Mouse (Mus musculus) spleen, adult 2 months (tissue): ENCODE data around the gene Stil. TPM values are rescaled to one million over a fixed set of nuclear protein-coding genes. Genes with fewer than 3 reads are reported as not detected.

Experiments
- DNase-seq, 2 experiments: peaks; one replicate each; pipeline versions ENCODE4 v3.0.0 to v3.0.0-alpha.2; 2012 to 2021; ENCODE audit warnings: low spot score in 2 of 2, low read depth in 1 of 2
- H3K27ac ChIP-seq: fragments of 200-500 bp; 2 replicates; pipeline ENCODE4 v1.5.1; 2012; ENCODE audit warnings: low read length, inconsistent platforms; ENCODE audit not compliant: insufficient read depth
- H3K27me3 ChIP-seq: fragments of 200-500 bp; 2 replicates; pipeline ENCODE4 v1.6.1; 2012; ENCODE audit warnings: mild to moderate bottlenecking, moderate library complexity, low read length, inconsistent platforms; ENCODE audit not compliant: control insufficient read depth, insufficient read depth
- H3K36me3 ChIP-seq: fragments of 200-500 bp; 2 replicates; pipeline ENCODE4 v1.6.1; 2012; ENCODE audit warnings: mild to moderate bottlenecking, low read length, inconsistent platforms; ENCODE audit not compliant: control insufficient read depth, insufficient read depth
- H3K4me1 ChIP-seq: fragments of 200-500 bp; 2 replicates; pipeline ENCODE4 v1.6.1; 2011; ENCODE audit warnings: inconsistent platforms; ENCODE audit not compliant: control insufficient read depth, insufficient read depth, insufficient read length
- H3K4me3 ChIP-seq: fragments of 200-500 bp; 2 replicates; pipeline ENCODE4 v1.5.1; 2011; ENCODE audit warnings: mild to moderate bottlenecking, inconsistent platforms; ENCODE audit not compliant: insufficient read depth, insufficient read length; ENCODE audit errors: extremely low read depth
- CTCF ChIP-seq: fragments of 200-500 bp; IDR thresholded peaks from 2 replicates; pipeline ENCODE4 v1.5.1; 2011; ENCODE audit warnings: mild to moderate bottlenecking, inconsistent platforms; ENCODE audit not compliant: insufficient read depth, insufficient read length, insufficient replicate concordance; ENCODE audit errors: extremely low read depth
- POLR2A ChIP-seq: fragments of 200-500 bp; IDR thresholded peaks from 2 replicates; pipeline ENCODE4 v1.6.1; 2011; ENCODE audit warnings: low read depth, low read length, inconsistent platforms
- WGBS: fragments of 180-500 bp; shearing (Covaris S2); methylation state at CpG from one replicate; pipeline ENCODE4 v1.1.7; 2018; 5-methylcytosine and 5-hydroxymethylcytosine counted together
- polyA plus RNA-seq: library from polyadenylated mRNA; depleted of rRNA; stranded (reverse); fragments of >200 nt; gene quantifications from 2 replicates; pipeline ENCODE4 v1.2.3, GENCODE M21; 2012; rRNA removed

Stil gene
- polyA plus RNA-seq, 1 experiment = 1.2 TPM

DNA sequence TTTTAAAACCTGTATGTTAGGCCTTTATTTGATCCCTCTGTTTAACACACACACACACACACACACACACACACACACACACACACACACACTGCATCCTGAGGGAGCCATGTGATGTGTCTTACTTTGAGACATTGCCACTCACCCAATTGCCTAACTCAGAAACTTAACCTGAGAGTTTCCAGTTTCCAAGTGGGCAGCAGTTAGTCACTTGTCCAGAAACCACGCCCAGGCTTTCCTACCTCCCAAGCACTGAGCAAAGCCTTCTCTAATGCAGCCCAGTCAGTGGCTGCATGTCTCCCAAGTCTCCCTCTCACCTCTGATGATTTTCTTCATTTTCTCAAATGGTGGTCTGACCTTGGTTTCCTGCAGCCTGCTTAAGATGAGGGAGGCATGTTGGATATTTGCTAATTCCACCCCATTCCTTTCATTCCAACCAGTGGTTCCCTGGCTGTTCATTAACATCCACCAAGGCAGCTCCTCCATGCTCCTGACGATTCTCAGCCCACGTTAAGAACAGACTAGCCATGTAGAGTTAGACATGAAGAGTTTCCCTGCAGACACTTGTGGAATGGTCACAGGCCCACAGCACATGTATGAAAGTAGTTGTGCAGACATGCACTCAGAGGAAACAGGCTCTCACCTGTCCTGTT is 86.9 kb downstream of the Stil start:
- DNase-seq = no peak
- WGBS = 80% methylated on average over 3 of the region's 3 CpGs
- Histone ChIP-seq H3K27me3 (no peaks in the 10 kb centered on the region), H3K4me3 (no peak overlapping the region), H3K27ac (no peak overlapping the region), H3K4me1 (no peaks in the 10 kb centered on the region), H3K36me3 (no peaks in the 10 kb centered on the region)
- no peak for TF ChIP-seq CTCF
- TF ChIP-seq POLR2A = no peak

DNA sequence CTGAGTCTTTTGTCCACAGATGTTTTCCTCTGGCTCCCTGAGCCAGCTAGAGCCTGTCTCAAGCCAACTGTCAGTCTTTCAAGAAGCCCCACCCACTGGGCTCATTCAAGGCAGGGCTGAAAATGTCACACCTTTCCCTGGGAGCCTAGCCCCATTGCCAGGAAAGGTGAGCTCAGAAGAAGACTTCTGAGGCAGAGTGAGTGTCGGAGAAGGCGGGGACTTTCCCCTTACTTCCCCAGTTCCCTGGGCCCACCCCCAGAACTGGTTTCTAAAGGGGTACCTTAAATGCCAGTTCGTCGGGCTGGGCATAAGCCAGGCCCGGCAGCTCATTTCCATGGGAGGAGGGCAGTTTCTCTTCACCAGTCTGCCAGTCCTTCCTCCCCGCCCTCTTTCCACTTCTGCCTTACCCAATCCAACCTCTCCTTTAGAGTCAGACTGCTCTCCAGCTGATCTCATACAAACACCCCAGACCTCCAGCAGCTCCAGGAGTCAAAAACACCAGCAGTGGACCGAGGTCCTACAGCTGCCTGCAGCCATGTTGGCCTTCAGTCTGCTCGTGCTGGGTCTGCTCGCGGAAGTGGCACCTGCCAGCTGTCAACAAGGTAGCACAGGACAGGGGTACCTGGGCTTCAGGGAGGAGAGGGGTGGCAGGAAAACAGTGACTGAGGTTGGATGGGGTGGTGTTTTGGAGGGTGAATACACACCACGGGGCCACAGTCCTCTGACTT is 88.8 kb downstream of the Stil start, which contains the start of gene Pdzk1ip1:
Gene Pdzk1ip1 (plus strand): TSS at position 98 of the 728 bp plus-strand sequence.
- 32% methylated on average over 11 of the region's 11 CpGs for WGBS
- Histone ChIP-seq H3K27ac (peak within 1 kb of the TSS; percentile 24; the same call in 1 of the 2 replicates), H3K27me3 (no peaks in the 10 kb centered on the region), H3K4me3 (peak within 1 kb of the TSS; percentile 11), H3K36me3 (no peaks in the 10 kb centered on the region), H3K4me1 (no peaks in the 10 kb centered on the region)
- TF ChIP-seq CTCF (no peak), POLR2A (no peak)
- DNase-seq = no peak

DNA sequence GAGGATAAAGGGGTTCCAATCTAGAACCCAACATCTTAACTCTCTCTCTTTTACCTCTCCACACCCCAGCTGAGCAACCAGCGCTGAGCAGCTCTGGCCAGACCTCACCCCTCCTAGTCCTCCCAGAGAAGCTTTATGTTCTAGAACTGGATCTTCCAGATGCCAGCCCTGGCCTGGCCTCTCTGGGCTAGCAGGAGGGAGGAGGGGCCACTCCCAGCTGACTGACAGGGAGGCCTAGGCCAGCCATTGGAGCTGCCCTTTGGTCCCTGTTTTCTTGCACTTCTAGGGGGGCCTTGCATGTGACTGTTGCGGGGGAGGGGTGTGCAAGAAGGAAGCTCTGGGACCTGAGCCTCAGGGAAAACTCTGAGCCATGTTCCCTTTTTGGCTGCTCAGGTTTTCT is 90.6 kb downstream of the Stil start:
- Histone ChIP-seq H3K27me3 (no peaks in the 10 kb centered on the region), H3K4me3 (no peak overlapping the region), H3K27ac (no peak overlapping the region), H3K36me3 (no peaks in the 10 kb centered on the region), H3K4me1 (no peaks in the 10 kb centered on the region)
- 80% methylated on average over 2 of the region's 2 CpGs for WGBS
- no peak for DNase-seq
- no peak for TF ChIP-seq POLR2A
- TF ChIP-seq CTCF = no peak

DNA sequence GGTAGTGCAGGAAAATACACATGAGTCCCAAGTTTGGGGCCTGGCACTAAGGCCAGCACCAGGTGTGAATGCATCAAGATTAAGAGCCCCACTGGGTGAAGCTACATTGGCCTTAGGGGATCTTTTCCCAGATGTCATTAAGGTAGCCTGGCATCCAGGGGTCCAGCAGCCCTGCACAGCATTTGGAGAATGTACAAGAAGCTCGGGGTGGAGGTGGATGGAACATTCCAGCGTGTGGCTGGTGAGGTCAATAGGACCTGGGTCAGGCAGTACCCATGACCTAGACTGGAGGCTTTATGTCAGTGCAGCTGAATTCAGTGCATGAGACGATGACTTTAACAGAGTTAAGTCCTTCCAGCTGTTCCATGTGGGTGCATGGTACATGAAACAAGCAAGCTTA is 91.8 kb downstream of the Stil start:
- DNase-seq = no peak
- no peak for TF ChIP-seq CTCF
- no peak for TF ChIP-seq POLR2A
- Histone ChIP-seq H3K27ac (no peak overlapping the region), H3K27me3 (no peaks in the 10 kb centered on the region), H3K4me3 (no peak overlapping the region), H3K36me3 (no peaks in the 10 kb centered on the region), H3K4me1 (no peaks in the 10 kb centered on the region)
- WGBS = 89% methylated on average over 3 of the region's 3 CpGs

Other genes starting within 250 kb of the Stil start
- gene Gm12830, start 178.4 kb upstream of the Stil start, polyA plus RNA-seq = not detected in 2 replicates
- 0.72 and 1.1 TPM in 2 replicates for gene Foxd2, start 91.3 kb upstream of the Stil start, polyA plus RNA-seq
- gene Foxe3, start 74.1 kb upstream of the Stil start, polyA plus RNA-seq = not detected in 2 replicates
- gene Cmpk1, start 12.9 kb upstream of the Stil start, polyA plus RNA-seq = 9.0 and 13.6 TPM in 2 replicates
- 20.9 and 37.0 TPM in 2 replicates for gene Tal1, start 56.3 kb downstream of the Stil start, polyA plus RNA-seq
- 79.3 and 89.6 TPM in 2 replicates for gene Pdzk1ip1, start 88.5 kb downstream of the Stil start, polyA plus RNA-seq
- 0.02 and 0.04 TPM in 2 replicates for gene Cyp4x1, start 134.1 kb downstream of the Stil start, polyA plus RNA-seq
- gene Cyp4a29, start 241.9 kb downstream of the Stil start, polyA plus RNA-seq = not detected in 2 replicates